Mouse (Mus musculus) monocyte, adult 2 months (primary cell): ENCODE results near the gene Etv6.

Experiments
- DNase-seq, 2 experiments: peaks; one replicate each; pipeline ENCODE4 v3.0.0; 2022; ENCODE audit warnings: low spot score in 2 of 2, low read depth in 1 of 2

Gene Etv6

DNA sequence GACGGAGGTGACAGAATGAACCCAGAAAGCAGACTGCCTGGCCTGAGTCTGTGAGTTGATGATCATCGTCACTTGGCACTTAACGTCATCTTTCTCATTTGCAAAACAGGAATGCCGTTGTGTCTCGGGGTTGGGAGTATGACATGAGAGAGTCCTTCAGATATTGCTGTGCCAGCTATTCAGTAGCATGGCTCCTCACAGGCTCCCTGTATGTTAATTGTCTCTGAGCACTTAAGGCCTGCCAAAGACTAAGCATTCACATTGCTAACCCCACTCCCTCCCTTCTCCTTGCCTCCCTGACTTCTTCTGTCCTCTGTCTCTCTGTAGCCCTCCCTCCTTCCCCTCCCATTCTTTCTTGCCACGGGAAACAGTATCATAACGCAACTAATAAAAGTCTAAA is 72.2 kb downstream of the Etv6 start:
- no peak for DNase-seq

DNA sequence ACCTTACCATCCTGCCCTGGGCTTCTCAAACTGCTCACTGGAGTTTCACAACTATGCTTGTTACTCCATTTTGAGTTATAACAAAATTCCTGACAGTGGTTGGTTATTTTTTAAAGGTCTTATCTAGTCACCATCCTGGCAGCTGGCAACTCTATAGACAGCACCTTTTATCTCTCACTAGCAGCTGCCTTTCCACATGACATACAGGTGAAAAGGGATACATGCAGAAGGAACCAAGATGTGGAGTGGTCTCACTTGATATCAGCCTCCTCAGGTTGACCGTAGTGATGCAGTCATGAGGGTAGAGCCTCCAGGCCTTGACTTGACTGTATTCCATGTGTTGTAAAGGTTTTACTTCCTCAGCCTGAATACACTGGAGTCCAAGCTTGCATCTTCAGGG is 74.2 kb downstream of the Etv6 start:
- DNase-seq: no peak

DNA sequence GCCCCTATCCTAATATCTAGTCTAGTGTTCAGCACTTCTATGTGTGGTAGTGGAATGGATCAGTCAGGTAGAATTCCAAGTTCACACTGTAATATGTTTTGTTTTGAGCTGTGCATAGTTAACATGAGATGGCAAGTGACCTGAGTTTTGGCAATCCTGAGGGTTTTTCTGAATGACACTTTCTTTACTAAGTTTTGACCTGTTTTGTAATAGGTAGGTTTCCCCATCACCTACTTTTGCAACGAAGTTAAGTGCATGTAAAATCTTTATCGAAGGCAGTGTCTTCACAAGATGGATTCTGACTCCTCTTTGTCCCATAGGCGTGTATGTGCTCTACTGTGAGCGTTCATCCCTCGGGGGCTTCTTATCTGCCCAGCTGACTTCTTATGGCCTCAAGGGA is 74.7 kb downstream of the Etv6 start:
- DNase-seq: no peak

DNA sequence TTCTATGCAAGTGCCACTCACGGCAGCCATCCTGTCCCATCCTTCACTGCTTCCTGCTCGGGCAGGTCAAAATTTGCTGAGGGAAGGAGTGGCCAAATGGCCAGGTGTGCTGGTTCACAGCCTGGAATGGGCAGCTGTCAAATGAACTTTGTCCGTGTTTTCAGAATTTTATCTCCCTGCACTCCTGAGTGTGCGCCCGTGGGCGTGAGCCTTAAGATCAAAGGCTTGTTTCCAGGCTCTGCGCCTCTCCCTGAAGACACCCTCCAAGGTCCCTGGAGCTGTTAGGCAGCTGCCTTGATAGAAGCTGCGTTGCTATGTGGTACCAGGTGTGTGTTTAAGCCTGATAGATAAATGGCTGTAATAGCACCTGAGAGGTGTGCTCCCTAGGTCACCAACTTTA is 76.1 kb downstream of the Etv6 start:
- no peak for DNase-seq

DNA sequence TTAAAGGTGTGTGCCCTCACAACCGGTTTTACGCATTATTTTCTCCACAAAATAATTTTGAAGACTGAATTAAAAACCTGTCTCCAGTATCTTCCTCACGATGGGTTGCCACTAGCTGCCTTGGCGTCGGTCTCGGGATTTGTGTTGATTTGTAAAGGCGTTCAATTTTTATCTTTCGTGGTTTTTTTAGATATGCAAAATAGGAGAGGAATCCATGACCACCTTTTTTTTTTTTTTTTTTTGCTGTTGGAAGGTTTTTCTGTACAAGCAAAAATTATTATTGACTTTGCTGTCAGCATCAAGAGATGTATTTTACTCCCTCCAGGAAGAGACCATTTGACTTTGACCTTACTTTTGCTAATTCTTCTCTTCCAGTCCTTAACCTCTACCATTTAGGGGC is 77.3 kb downstream of the Etv6 start:
- no peak for DNase-seq

DNA sequence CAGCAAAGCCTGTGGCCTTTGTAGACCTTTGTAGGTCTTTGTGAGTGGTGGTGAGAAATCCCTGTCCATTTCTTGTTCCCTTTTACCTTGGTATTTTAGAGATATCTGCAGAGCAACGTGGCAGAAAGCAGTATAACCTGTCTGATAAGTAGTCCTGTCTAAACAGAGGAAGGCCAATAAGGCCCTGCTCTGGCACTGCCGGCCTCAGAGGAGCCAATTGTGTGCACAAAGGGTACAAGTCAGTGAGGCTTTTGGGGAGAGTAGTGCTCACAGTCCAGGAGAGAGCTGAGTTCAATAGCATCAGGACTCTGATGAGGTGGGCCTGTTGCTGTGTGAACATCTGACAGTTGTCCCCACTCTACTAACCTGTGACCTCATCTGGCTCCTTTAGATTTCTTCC is 77.7 kb downstream of the Etv6 start:
- DNase-seq: no peak

DNA sequence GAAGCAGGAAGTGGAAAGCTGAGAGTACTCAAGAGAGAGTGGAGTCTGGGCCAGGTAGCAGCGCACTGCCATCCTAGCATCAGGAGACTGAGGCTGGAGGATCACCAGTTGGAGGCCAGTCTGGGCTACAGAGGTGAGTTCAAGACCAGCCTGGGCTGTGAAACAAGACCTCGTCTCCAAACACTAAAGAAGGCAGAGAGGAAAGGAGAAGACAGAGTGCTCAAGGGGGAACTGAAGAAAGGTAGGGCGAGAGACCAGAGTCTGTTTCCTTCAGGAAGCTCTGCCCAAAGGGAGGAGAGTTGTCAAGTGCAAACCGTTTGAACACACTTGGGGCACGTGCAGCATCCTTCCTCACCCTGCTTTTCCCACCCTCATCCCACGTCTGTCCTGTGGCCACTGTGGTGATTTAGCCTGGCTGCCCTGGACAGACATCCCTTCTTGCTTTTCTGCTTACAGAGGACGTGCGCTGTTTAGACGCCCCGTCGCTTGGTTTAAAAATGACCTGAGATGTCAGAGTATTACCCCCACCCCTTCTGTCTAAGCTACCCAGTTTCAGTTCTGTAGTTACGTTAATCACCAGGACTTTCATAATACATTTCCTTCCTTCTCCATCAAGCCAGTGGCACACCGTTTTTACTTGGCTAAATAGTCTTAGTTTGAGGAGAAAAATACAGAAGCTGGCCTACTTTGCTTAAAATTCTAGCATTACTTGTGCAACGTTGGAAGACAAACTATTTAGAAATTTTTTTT is 79.9 kb downstream of the Etv6 start:
- peak; percentile 28 to 41 for DNase-seq

DNA sequence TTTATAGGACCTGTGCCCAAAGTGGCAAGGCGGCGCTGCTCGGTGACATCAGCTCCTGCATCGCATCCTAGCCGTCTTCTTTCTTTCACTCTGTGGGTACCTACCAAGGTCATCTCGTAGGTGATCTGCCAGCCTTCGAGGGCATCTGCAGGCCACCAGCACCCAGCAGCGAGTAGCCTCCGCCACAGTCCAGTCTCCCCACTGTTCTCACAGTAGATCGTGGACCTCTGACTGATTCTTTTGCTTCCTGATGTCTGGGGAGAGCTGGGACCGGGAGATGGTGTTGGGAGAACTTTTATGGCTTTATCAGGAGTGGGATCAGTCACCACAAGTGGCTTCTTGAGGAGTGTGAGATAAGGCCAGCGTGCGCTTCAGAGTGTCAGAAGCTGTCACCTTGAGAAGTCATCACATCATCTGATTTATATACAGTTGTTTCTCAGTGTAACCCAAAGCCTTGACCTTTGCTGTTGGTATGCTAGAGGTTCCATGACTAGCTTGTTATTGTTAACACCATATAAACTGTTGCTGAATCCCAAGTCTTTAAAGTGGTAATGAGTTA is 82.0 kb downstream of the Etv6 start:
- no peak for DNase-seq

DNA sequence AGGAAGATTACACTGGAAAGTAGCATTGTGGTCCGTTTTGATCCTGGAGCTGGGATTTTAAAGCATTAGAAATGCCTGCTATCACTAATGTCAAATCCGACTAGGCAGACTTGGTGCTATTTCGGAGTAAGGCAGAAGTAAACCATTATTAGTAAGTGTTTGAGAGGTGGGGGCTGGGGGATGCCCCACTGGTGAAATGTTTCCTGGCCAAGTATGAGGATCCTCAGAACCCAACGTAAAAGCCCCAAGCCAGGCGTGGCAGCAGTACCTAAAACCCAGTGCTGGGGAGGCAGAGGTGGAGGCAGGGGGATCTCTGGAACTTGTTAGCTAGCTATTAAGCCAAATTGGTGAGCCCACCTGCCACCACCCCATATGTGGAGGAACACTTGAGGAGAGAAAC is 83.0 kb downstream of the Etv6 start:
- no peak for DNase-seq

DNA sequence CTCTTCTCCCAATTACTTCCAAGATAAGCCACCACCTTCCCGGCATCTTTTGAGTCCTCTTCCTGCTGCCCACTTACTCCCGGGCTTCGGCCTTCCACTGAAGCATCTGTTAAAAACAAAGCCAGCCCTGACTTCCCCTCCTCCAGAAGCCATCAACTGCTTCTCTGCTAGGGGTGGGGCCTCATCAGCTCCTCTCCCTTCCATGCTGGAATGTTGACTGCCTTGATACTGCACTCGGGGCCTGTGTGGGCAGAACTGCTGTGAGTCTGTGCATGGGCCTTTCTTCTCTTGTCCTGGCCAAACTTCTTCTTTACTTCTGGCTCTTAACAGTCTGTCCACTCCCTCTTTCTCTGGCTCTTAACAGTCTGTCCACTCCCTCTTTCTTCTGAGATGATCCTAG is 83.6 kb downstream of the Etv6 start:
- DNase-seq: no peak

DNA sequence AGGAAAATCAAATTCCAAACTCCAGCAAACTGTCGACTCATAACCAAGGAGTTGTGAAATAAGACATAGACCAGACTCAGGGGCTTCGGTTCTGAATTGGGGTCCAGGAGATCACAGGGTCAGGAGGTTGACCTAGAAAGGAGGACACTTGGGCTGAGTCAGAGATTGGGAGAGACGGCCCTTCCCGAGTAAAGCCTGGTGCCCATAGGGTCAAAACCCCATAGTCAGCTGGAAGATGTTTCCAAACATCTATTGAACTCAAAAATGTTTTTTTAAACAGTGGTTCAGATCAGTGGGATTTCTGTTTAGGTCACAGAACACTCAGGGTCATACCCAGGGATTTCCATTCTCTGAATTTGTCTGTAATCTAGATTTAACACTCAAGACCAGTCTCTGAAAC is 84.7 kb downstream of the Etv6 start:
- no peak for DNase-seq

DNA sequence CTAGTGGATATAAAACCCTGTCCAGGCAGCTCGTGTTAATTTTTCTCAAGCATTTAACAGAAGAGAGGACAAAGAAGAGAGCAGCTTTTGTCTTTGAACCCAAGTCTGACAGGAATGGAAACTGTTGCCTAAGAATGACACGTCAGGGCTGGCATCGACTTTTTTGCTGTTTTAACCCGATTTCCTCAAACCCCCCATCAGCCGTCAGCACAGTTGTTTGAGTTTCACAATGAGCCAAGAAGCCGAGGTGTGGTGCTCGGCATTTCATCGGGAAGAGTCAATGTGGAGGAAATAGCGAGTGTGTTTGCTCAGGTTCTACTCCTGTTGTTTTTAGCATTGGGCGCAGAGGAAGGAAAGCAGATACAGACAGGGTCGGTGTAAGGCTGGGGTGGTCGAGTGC is 85.2 kb downstream of the Etv6 start:
- DNase-seq: peak; percentile 30 to 48

DNA sequence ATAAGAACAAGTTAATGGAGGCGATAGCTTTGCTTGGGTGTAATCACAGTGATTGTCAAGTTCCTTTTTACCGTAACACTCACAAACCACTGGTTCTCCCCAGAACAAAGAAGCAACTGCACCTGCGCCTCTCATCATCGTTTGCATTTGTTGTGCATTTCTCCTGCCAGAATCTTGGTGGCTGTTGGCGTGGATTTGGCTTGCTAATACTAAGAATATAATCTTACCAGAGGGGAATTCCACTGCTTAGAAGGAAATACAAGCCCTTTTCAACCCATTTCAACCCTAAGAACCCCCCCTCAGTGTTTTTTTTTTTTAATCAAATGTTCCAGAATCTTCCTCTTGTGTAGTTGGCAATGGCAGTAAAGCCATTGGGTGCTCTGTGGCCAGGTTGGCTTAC is 87.4 kb downstream of the Etv6 start:
- no peak for DNase-seq

DNA sequence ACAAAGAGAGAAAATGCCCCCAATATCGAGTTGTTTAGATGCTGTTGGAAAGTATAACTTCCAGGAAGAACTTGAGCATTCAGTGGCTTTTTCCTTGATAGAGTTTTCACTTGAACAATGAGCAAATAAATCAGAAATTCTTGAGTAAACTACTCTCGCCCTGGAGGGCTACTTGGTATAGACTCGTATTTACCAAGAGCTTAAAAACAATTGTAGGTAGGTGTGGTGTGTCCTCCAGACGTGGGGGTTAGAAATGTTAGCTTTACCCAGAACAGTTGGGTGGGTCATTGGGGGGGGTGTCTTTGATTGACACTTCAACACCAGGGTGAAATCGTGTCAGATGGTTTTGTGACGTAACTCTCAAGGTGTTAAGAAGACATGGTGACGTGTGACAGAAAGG is 88.0 kb downstream of the Etv6 start:
- DNase-seq: no peak

DNA sequence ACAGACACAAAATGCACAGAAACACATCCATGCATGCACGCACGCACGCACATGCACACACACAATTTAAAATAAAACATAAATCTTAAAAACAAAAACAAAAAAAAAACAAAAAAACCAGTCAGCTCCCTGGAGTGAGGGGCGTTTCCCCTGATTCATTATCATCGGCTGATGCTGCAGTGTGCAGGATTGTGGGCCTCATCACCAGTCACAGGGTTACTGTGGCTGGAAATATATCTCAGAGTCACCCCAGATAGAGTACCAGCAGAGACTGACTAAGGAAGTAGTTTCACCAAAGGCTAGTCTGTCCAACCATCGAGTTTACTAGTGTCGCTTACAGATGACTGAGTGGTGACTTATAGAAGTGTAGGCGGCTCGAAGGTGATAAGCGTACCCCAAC is 88.8 kb downstream of the Etv6 start:
- DNase-seq: no peak

DNA sequence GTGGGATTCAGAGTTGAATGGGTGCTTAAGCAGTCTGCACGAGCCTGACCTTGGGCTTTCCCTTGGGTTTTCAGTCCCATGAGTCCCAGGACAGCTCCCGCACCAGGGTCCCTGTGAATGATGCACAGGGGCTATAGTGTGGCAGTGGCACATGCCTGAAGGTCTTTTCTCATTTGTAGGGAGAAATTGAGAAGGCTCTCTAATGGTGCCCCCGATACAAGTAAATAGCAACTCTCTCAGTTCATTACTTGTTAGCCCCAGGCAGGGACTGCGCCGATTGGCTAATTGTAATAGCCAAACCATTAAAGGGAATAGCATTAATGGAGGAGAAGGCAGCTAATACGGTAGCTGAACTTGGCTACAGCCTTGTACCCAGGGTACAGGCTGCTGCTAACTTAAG is 92.5 kb downstream of the Etv6 start:
- no peak for DNase-seq

DNA sequence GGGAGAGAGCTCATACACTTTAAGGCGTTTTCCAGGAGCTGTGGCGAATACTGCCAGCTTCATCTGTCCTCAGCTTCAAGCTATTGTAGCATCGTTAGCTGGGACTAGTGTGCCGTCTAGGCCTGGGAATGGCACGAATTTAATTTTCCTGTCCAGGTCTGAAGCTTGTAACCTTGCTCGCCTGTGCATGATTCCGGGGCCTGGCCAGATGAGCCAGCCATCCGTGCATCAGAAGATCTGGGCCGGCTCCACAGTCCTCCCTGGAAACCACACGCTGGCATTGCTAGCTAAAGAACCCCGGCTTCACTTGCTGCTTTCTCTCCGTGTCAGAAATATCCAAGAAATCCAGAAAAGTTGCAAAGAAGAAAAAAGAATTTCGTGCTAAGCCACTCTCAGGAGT is 93.1 kb downstream of the Etv6 start:
- no peak for DNase-seq

DNA sequence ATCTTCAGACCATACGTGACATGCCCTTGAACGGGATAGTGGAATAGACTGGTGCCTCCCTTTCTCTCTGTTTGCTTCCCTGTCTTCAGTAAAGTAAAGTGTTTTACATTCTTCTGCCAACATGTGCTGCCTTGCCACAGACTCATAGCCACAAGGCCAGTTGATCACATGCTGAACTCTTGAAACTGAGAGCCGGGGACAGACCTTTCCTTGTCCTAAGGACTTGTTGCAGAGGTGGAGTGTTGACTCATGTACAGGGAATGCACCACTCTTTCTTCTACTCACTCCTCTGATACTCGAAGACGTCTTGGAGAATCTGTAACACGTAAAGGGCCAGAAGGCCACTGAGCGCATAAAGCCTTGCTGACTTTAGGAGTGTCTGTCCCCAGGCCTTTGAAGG is 94.3 kb downstream of the Etv6 start:
- no peak for DNase-seq

DNA sequence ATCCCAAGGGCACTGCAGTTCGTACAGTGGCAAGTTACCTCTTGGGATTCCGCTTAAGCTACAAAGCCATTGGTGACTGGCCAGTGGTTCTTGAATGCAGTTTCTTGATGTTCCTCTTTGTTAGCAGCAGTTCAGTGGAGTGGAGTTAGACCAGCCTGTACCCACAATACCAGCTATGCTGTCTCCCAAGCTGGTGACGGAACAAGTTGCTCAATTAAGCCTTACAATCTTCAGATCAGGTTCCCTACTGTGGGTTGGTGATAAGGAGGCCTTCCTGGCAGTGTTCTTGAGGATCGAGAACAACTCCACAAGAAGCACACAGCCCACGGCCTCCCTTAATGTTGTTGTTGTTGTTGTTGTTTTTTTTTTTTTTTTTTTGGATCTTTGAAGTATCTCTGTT is 95.3 kb downstream of the Etv6 start:
- no peak for DNase-seq

DNA sequence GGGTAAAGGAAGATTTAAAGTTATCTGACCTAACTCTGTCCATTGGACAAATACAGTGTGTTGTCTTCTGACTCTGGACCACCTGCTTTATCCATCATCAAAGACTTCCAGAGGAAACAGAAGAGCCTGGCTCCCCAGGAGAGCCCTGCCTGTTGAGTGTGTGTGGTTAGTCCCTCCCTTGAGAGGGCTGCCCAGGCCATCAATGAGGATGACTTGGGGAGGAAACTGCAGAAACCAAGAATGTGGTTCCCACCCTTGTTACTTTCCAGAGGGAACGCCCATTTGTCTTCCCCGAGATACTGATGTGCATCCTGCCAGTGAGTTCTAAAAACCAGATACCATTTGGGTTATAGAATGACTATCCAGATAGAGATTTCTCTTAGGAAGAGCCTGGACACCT is 96.1 kb downstream of the Etv6 start:
- no peak for DNase-seq

DNA sequence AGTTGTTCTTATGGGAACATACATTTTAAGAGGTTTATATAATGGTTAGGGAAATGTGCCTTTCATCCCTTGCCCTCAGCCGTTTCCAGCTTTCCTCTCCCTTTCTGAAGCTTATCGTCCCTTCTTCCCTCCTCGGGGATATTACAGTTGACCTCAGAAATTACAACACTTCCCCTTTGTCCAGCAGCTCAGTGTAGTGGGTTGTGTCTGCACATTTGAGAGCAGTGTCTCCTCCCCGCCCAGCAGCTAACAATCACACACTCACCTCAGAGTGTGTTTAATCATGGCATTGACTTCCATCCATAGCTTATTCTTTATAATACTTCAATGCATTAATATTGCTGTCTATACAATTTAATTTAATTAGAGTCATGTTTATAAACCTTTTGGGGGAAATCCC is 98.3 kb downstream of the Etv6 start:
- no peak for DNase-seq

DNA sequence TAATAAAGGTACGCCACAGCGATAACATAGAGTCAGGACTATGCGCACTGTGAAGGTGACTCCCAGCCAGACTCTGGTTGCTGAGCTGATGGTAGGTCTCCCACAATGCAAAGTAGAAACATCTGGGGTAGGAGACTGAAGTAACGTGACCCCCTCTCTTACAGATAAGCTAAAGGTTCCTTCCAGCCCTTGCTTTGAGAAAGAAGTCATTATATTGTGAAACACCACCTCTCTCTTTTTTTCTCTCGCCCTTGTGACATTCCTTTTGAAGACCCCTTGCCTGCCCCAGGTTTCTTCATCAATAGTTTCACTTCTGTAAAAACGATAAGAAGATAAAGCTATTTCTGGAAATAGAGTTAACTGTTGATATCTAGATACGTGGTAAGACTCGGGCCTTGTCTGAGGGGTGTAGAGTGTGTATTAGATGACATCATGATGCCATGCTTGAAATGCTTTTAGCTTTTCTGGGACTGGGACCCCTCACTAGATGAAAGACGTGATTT is 99.4 kb downstream of the Etv6 start:
- DNase-seq: no peak

DNA sequence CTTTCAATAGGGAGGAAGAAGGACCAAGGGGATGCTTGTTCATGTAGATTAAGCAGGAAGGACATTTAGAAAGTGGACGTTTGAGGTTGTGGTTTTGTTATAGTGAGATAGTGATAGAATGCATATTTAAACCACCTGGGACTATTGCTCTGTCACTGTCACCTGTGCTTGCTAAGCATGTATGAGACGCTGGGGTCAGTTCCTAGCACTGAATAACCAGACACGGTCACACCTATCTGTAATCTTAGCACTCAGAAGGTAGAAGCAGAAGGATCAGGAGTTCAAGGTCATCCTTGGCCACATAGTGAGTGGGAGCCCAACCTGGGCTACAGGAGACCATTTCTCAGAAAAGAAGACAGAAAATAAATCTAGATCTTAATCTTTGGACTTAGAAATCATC is 100.8 kb downstream of the Etv6 start:
- no peak for DNase-seq
